ENCODE assay signal across 13 mouse cellular contexts in genomic region chr5:77393990-77394618, GRCm38 (mm10). TPM values are rescaled to one million over a fixed set of nuclear protein-coding genes. Genes with fewer than 3 reads are reported as not detected.
DNase-seq lines count a peak whose midpoint lies in the region; ATAC-seq and TF ChIP-seq lines count a peak whose summit lies in the region.
"Had no signal": no experiment of that assay in that cellular context is flagged by ENCODE, and none has a peak within 500 bp of the region (broad histone marks: within the 10 kb centered on the region; RNA-seq: fewer than 3 reads in every experiment).

No protein-coding gene starts in this region.

- no peak for TF ChIP-seq POLR2A in thymus, adult 2 months (IDR thresholded peaks at IDR 0.05; ENCODE audit: control insufficient read depth, extremely low read depth, insufficient read depth, low read length, poor library complexity)

- no peaks in the 10 kb centered on the region for H3K36me3 ChIP-seq in kidney, embryonic 16.5 days (ENCODE audit: insufficient read depth, low read length)
- no peaks in the 10 kb centered on the region for H3K36me3 ChIP-seq in thymus, adult 2 months (ENCODE audit: control insufficient read depth, insufficient read depth, low read length)
- H3K36me3 ChIP-seq: heart, embryonic 10.5 days; limb, embryonic 12.5 days; lung, embryonic 15.5 days had no signal

- no peak for TF ChIP-seq CTCF in thymus, adult 2 months (IDR thresholded peaks at IDR 0.05; ENCODE audit: borderline replicate concordance, control insufficient read depth, extremely low read depth, insufficient read depth, low read length, poor library complexity)

- H3K9me3 ChIP-seq in kidney, embryonic 16.5 days (ENCODE audit: low read length): no peaks in the 10 kb centered on the region
- H3K9me3 ChIP-seq: heart, embryonic 10.5 days; limb, embryonic 12.5 days; lung, embryonic 15.5 days had no signal

- no peak overlapping the region for H3K9ac ChIP-seq in kidney, embryonic 16.5 days (replicated peaks; ENCODE audit: low read length)
- H3K9ac ChIP-seq: limb, embryonic 12.5 days; lung, embryonic 15.5 days had no signal

- H3K4me1 ChIP-seq in kidney, embryonic 16.5 days (ENCODE audit: insufficient read depth, low read length): peaks cover 38% of the 10 kb centered on the region
- H3K4me1 ChIP-seq in thymus, adult 2 months (replicated peaks; ENCODE audit: control insufficient read depth, insufficient read depth, low read length): no peaks in the 10 kb centered on the region

- no peaks in the 10 kb centered on the region for H3K27me3 ChIP-seq in kidney, embryonic 16.5 days (ENCODE audit: insufficient read depth, low read length)
- H3K27me3 ChIP-seq in thymus, adult 2 months (ENCODE audit: control insufficient read depth, insufficient read depth, low read length): no peaks in the 10 kb centered on the region
- H3K27me3 ChIP-seq: lung, embryonic 15.5 days had no signal

- peak; percentile 51 for DNase-seq in adrenal gland, postnatal 14 days
- no peak for DNase-seq in adrenal gland, postnatal 25 days
- no peak for DNase-seq in kidney, postnatal 4 days
- peak; percentile 32 to 49 for DNase-seq in right cerebral cortex, postnatal 10 days (ENCODE audit: low spot score in 2 of 2)
- no peak for DNase-seq in right cerebral cortex, postnatal 14 days
- DNase-seq in thymus, adult 2 months: no peak
- no peak for DNase-seq in thymus, postnatal 0 days (ENCODE audit: low spot score)
- DNase-seq: cerebellum, adult 2 months had no signal

- peak overlapping the region; percentile 27; the same call in 1 of the 2 replicates for H3K27ac ChIP-seq in kidney, embryonic 16.5 days (ENCODE audit: low read length)
- no peak overlapping the region for H3K27ac ChIP-seq in thymus, adult 2 months (ENCODE audit: control insufficient read depth, insufficient read depth, low read length)
- H3K27ac ChIP-seq: heart, embryonic 10.5 days; limb, embryonic 12.5 days; lung, embryonic 15.5 days had no signal

- 72% methylated on average over 9 of the region's 9 CpGs for WGBS in kidney, embryonic 16.5 days
- WGBS in thymus, adult 2 months: 96% methylated on average over 9 of the region's 9 CpGs

- ATAC-seq in kidney, embryonic 16.5 days (ENCODE audit: low FRiP score, low TSS enrichment): peak; percentile 20; the same call in 1 of the 2 replicates

- H3K4me3 ChIP-seq in kidney, embryonic 16.5 days (ENCODE audit: low read length): no peak overlapping the region
- no peak overlapping the region for H3K4me3 ChIP-seq in thymus, adult 2 months (ENCODE audit: control insufficient read depth, insufficient read depth, low read length)
- H3K4me3 ChIP-seq: heart, embryonic 10.5 days; limb, embryonic 12.5 days; lung, embryonic 15.5 days had no signal

- H3K4me2 ChIP-seq in kidney, embryonic 16.5 days (replicated peaks; ENCODE audit: low read depth, low read length): no peak overlapping the region
- H3K4me2 ChIP-seq: limb, embryonic 12.5 days; lung, embryonic 15.5 days had no signal

RNA-seq across cellular contexts. Expression of gene Igfbp7, which starts 13.7 kb away (rescaled TPM):
- total RNA-seq in adrenal gland, postnatal 14 days (2021): 819 and 844 TPM in 2 replicates
- 782 and 885 TPM in 2 replicates for total RNA-seq in adrenal gland, postnatal 25 days (2021)
- 455 and 475 TPM in 2 replicates for polyA plus RNA-seq in kidney, embryonic 16.5 days (2015; fragmentation: Nextera tagmentation; extraction: Ambion mirVana)
- polyA plus RNA-seq in thymus, adult 2 months (2012; rRNA removed): 370 and 442 TPM in 2 replicates
- 64.2 and 64.3 TPM in 2 replicates for polyA plus RNA-seq in thymus, postnatal 0 days (2015; fragmentation: Nextera tagmentation; extraction: Ambion mirVana)
- total RNA-seq: MEL had no signal

Comparison
In these comparisons a context has a peak if more than half of its experiments do, and no peak if none do; other contexts are left out.
1. DNase-seq: peak in adrenal gland, postnatal 14 days (single experiment) and right cerebral cortex, postnatal 10 days (2 of 2); none in adrenal gland, postnatal 25 days (single experiment), kidney, postnatal 4 days (0 of 2), right cerebral cortex, postnatal 14 days (single experiment), thymus, adult 2 months (single experiment) and thymus, postnatal 0 days (single experiment).